Mouse (Mus musculus): ENCODE measurements around the gene Carmil3. TPM values are rescaled to one million over a fixed set of nuclear protein-coding genes. Genes with fewer than 3 reads are reported as not detected.

Carmil3 gene
- total RNA-seq, 4 experiments from 2014 or later, result 5.7 to 14.0 (median 8.6) TPM

GRCm38 (mm10) chr14:55544334-55544733 is 53.9 kb downstream of the Carmil3 start:
- no peak for DNase-seq

DNA sequence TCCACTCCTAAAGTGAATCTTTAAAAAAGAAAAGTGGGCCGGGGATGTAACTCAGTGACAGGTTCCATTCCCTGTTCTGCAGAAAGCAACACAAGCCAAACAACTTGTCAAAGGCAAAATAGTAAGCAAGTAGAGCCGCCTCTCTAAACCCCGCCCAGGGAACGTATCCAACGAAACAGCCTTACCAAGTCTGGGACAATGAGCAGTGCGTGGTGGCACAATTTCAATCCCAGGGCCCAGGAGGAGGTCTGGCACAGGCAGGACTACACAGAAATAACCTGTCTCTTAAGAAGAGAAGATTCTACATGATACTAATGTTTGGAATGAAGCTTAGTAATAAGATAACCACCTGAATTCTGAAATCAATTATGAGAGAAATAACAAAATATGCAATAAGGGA is 59.7 kb downstream of the Carmil3 start:
- DNase-seq, result no peak

DNA sequence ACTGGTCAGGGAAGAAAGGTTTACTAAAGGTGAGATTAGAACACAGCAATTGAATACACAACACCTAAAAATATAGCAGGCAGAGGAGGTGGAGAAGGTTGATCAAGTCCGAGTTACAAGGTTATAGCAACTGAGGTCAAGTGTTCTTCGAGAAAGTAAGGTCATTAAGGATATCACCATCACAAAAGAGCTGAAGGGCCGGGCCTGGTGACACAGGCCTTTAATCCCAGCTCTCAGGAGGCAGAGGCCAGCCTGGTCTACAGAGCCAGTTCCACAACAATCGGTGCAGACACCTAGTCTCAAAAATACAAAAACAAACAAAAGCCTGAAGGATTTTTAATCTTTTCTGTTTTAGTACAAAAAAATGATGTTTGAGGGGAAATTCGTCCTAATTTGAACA is 60.9 kb downstream of the Carmil3 start:
- DNase-seq, result no peak

DNA sequence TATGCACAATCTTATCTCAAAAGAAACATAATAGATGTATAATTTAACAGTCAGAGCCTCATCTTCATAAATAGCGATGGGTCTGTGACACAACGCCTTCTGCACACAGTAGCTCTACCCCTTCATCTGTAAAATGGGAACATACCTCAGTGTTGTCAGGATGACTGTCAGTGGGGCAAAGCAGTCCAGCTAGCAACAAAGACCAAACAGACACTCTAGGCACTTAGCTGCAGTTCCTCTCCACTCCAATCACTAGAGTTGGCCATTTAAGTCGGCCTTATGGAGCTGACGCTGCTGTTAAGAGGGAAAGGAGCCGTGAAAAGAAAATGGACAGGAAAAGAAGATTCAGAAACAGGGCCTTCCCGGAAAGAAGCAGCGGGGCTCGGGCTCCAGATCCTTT is 61.3 kb downstream of the Carmil3 start:
- no peak for DNase-seq

DNA sequence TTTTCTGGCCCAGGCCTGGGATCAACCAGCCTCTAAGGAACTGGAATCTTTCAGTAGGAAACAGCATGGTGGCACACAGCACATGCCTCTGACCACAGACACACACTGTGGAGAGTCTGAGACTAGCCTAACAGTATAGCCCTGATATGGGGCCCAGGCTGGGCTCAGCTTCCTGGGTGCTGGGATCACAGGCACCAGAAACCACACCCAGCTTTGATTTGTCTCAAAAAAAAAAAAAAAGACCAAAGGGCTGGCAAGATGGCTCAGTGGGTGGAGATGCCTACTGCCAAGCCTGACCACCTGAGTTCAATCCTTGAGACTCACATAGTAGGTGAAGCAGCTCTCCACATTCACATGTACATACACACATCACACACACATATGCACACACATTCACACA is 64.2 kb downstream of the Carmil3 start:
- DNase-seq, result no peak

DNA sequence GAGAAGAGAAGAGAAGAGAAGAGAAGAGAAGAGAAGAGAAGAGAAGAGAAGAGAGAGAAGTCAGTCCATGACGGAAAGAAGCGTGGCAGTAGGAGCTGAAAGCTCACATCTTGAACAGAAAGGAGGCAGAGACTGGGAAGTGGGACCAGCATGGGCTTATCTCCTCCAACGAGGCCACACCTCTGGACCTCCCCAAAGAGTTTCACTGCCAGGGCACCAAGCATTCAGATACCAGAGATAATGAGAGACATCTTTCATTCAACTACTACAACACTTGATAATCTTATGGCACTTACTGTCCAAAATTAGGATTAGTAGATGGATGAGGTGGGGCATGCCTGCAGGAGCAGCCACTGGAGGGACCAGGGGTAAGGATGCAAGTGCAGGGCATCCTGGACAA is 65.3 kb downstream of the Carmil3 start:
- no peak for DNase-seq

DNA sequence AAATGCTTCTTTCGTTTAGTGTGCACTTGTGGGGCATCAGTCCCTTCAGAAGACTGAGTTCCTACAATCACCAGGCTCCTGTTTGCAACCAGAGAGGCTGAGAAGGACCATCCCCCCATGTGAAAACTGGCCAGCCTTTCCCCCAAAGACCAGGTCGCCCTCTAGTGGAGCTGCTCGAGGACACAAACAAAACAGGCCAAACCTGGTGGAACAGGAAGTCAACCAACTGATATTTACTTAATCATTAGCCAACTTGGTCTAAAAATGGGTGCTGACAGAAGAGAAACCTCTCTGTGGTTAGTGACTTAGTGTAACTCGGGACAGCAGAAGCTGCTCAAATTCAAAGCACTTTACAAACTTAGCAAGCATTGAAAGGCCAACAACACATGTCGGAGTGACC is 66.6 kb downstream of the Carmil3 start:
- peak; percentile 66 for DNase-seq

DNA sequence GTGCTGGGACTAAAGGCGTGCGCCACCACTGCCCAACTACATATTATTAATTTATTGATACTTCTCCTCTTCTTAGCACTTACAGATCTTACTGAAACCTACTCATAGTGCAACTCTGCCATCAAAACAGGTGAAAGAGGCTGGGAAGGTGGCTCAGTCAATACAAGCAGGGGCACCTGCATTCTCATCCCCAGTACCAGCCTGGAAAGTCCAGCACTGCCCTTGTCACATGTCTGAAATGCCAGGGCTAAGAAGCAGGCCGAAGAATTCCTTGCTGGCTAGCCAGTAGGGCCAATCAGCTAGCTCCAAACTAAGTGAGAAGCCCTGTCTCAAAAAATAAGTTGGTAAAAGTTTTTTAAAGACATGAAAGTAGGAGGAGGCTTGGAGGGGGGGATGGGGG is 67.1 kb downstream of the Carmil3 start:
- DNase-seq, result no peak

Other genes with a start within 250 kb of the Carmil3 start
- gene Dhrs4, start 11.9 kb upstream of the Carmil3 start, total RNA-seq (2022), result 10 to 100 TPM; 51.9 to 72.7 (median 66.9) TPM
- gene Cpne6, start 19.8 kb downstream of the Carmil3 start, total RNA-seq (2022), result under 1 TPM; 0.09 to 0.35 (median 0.27) TPM
- gene Nrl, start 34.3 kb downstream of the Carmil3 start, total RNA-seq (2022), result not detected
- 10 to 100 TPM; 36.5 to 44.6 (median 40.6) TPM for gene Pck2, start 49.6 kb downstream of the Carmil3 start, total RNA-seq (2022)
- gene Dcaf11, start 69.4 kb downstream of the Carmil3 start, total RNA-seq (2022), result 100 to 1,000 TPM; 146 to 159 (median 158) TPM
- 1 to 10 TPM in 1 of 4 experiments, under 1 TPM in 2, not detected in 1; 0.70 to 1.2 (median 0.81) TPM for gene A730061H03Rik, start 69.8 kb downstream of the Carmil3 start, total RNA-seq (2022)
- under 1 TPM; 0.74 to 0.98 (median 0.85) TPM for gene Fitm1, start 85.0 kb downstream of the Carmil3 start, total RNA-seq (2022)
- 100 to 1,000 TPM; 253 to 384 (median 292) TPM for gene Psme1, start 87.5 kb downstream of the Carmil3 start, total RNA-seq (2022)
- 10 to 100 TPM; 47.3 to 50.6 (median 49.7) TPM for gene Emc9, start 94.7 kb downstream of the Carmil3 start, total RNA-seq (2022)
- 100 to 1,000 TPM; 325 to 423 (median 363) TPM for gene Psme2, start 100.5 kb downstream of the Carmil3 start, total RNA-seq (2022)
- gene Rnf31, start 101.1 kb downstream of the Carmil3 start, total RNA-seq (2022), result 10 to 100 TPM; 33.3 to 52.1 (median 39.2) TPM
- gene Irf9, start 112.9 kb downstream of the Carmil3 start, total RNA-seq (2022), result 10 to 100 TPM; 20.2 to 28.5 (median 27.6) TPM
- 10 to 100 TPM; 12.0 to 18.1 (median 13.1) TPM for gene Rec8, start 127.4 kb downstream of the Carmil3 start, total RNA-seq (2022)
- gene Ipo4, start 145.3 kb downstream of the Carmil3 start, total RNA-seq (2022), result 100 to 1,000 TPM in 3 of 4 experiments, 10 to 100 TPM in 1; 93.7 to 140 (median 111) TPM
- 1 to 10 TPM in 2 of 4 experiments, not detected in 2; 1.5 to 1.9 TPM for gene Gm49378, start 147.2 kb downstream of the Carmil3 start, total RNA-seq (2022)
- 100 to 1,000 TPM in 2 of 4 experiments, 10 to 100 TPM in 2; 95.2 to 101 (median 98.7) TPM for gene Tm9sf1, start 153.2 kb downstream of the Carmil3 start, total RNA-seq (2022)
- 1 to 10 TPM in 2 of 4 experiments, under 1 TPM in 2; 0.93 to 2.0 (median 1.5) TPM for gene Tssk4, start 159.5 kb downstream of the Carmil3 start, total RNA-seq (2022)
- 10 to 100 TPM; 59.0 to 65.8 (median 62.3) TPM for gene Mdp1, start 169.9 kb downstream of the Carmil3 start, total RNA-seq (2022)
- 10 to 100 TPM; 26.3 to 36.5 (median 32.8) TPM for gene Gmpr2, start 181.3 kb downstream of the Carmil3 start, total RNA-seq (2022)
- gene Nedd8, start 181.5 kb downstream of the Carmil3 start, total RNA-seq (2022), result 100 to 1,000 TPM; 299 to 385 (median 359) TPM
- 10 to 100 TPM; 25.5 to 44.5 (median 34.2) TPM for gene Tinf2, start 191.2 kb downstream of the Carmil3 start, total RNA-seq (2022)
- under 1 TPM; 0.17 to 0.46 (median 0.30) TPM for gene Tgm1, start 223.3 kb downstream of the Carmil3 start, total RNA-seq (2022)
- 10 to 100 TPM; 20.2 to 31.5 (median 26.1) TPM for gene Rabggta, start 231.6 kb downstream of the Carmil3 start, total RNA-seq (2022)